Mouse (Mus musculus) liver, embryonic 11.5 days (tissue): ENCODE data around the gene Olfr1162. TPM values are rescaled to one million over a fixed set of nuclear protein-coding genes. Genes with fewer than 3 reads are reported as not detected.
"Not testable (repeated sequence)": the region's sequence is repeated elsewhere in the genome, so short reads cannot be mapped to it uniquely, and the experiment has no call there.

Experiments
- ATAC-seq: fragments of 200-750 bp; cut with Nextera tagmentation; replicated peaks from 2 replicates; pipeline ENCODE4 v1.8.0; 2017; ENCODE audit warnings: moderate number of reproducible peaks, mild to moderate bottlenecking, moderate TSS enrichment, moderate library complexity; ENCODE audit not compliant: low FRiP score
- DNase-seq: peaks from one replicate; pipeline ENCODE4 v3.0.0-alpha.2; 2017; ENCODE audit warnings: low spot score
- H3K27ac ChIP-seq: fragments of 300-500 bp; sonication (generic); 2 replicates; pipeline ENCODE4 v1.5.1; 2014; ENCODE audit warnings: mild to moderate bottlenecking, low read depth, low read length, control low read depth
- H3K27me3 ChIP-seq: fragments of 300-500 bp; sonication (generic); replicated peaks from 2 replicates; pipeline ENCODE4 v1.6.1; 2014; ENCODE audit warnings: low read length, mixed read lengths; ENCODE audit not compliant: control insufficient read depth, insufficient read depth
- H3K36me3 ChIP-seq: fragments of 300-500 bp; sonication (generic); 2 replicates; pipeline ENCODE4 v1.6.1; 2014; ENCODE audit warnings: mild to moderate bottlenecking, low read length, moderate library complexity, mixed read lengths; ENCODE audit not compliant: control insufficient read depth, insufficient read depth
- H3K4me1 ChIP-seq: fragments of 300-500 bp; sonication (generic); replicated peaks from 2 replicates; pipeline ENCODE4 v1.6.1; 2014; ENCODE audit warnings: low read length, mixed read lengths; ENCODE audit not compliant: control insufficient read depth, insufficient read depth
- H3K4me2 ChIP-seq: fragments of 300-500 bp; sonication (generic); 2 replicates; pipeline ENCODE4 v1.6.1; 2014; ENCODE audit warnings: mild to moderate bottlenecking, control low read depth, moderate library complexity
- H3K4me3 ChIP-seq: fragments of 300-500 bp; sonication (generic); 2 replicates; pipeline ENCODE4 v1.5.1; 2014; ENCODE audit warnings: low read depth, low read length, control low read depth
- H3K9ac ChIP-seq: fragments of 300-500 bp; sonication (generic); 2 replicates; pipeline ENCODE4 v1.6.1; 2014; ENCODE audit warnings: low read depth, low read length, control low read depth
- H3K9me3 ChIP-seq: fragments of 300-500 bp; sonication (generic); 2 replicates; pipeline ENCODE4 v1.6.1; 2016; ENCODE audit warnings: low read length, inconsistent platforms, mixed read lengths; ENCODE audit not compliant: control insufficient read depth
- WGBS: fragments of 180-500 bp; shearing (Covaris S2); extraction: QIAGEN DNeasy Blood & Tissue Kit; methylation state at CpG from one replicate; pipeline ENCODE4 v1.1.7; 2014; 5-methylcytosine and 5-hydroxymethylcytosine counted together
- polyA plus RNA-seq: library from polyadenylated mRNA; unstranded; fragments of >200 nt; fragmentation: Nextera tagmentation; extraction: Ambion mirVana; gene quantifications from 2 replicates; pipeline ENCODE4 v1.2.1, GENCODE M21; 2014

Olfr1162 gene
- not detected in 2 replicates for polyA plus RNA-seq

GRCm38 (mm10) chr2:88051029-88051428, at the start of gene Olfr1162:
TSS of gene Olfr1162 (minus strand) at chr2:88051129.
- H3K36me3 ChIP-seq: no peaks in the 10 kb centered on the region
- no peaks in the 10 kb centered on the region for H3K4me1 ChIP-seq
- no peak within 1 kb of the TSS for H3K27ac ChIP-seq
- H3K4me3 ChIP-seq: no peak within 1 kb of the TSS
- H3K4me2 ChIP-seq: no peak within 1 kb of the TSS
- H3K9ac ChIP-seq: no peak within 1 kb of the TSS
- ATAC-seq: no peak
- WGBS: 70% methylated on average over 1 of the region's 1 CpGs
- no peak for DNase-seq
- H3K27me3 ChIP-seq: no peaks in the 10 kb centered on the region
- H3K9me3 ChIP-seq: no peaks in the 10 kb centered on the region

DNA sequence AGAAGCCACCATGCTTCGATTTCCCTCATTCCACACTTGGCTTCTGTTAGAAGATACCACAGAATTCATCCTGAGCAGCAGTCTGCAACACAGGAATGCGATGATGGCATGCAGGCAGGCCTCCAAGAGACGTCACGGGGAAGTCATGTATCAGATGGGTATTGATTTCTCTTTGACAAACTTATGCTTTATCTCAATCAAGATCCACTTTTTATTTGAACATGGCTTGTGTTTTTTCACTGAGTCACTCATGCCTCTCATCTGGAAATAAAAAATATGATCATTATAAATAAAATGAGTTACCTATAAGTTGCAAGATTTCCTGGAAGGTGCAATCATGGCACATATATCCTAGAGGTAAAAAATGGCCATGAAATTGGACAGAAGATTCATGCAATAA, 42.9 kb upstream of the Olfr1162 start, which contains the start of gene Olfr1164:
Olfr1164 (minus strand) TSS at position 101 of the 400 bp plus-strand sequence.
- Histone ChIP-seq H3K9ac (no peak within 1 kb of the TSS), H3K9me3 (no peaks in the 10 kb centered on the region), H3K4me1 (no peaks in the 10 kb centered on the region), H3K36me3 (no peaks in the 10 kb centered on the region), H3K27ac (no peak within 1 kb of the TSS), H3K4me3 (no peak within 1 kb of the TSS), H3K27me3 (no peaks in the 10 kb centered on the region), H3K4me2 (no peak within 1 kb of the TSS)
- WGBS: 74% methylated on average over 4 of the region's 4 CpGs
- no peak for ATAC-seq
- DNase-seq: no peak

DNA sequence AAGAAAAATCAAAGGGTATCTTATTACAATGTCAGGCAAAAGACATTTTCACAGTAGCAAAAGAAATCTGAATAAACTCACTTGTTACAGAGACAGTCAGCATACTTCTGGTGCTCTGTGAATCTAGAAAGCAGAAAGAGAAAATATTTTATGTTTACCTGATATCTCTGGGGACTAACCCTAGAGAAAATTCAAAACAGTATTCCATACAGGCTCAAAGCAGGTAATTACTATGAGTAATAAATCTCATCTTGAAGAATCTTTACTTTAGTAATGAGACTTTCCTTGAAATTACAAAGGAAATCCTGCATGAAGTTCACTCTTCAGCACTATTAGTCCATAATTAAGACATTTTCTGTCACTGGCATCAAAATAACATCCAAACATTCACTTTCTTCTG, 20.8 kb upstream of the Olfr1162 start, which contains the start of gene Olfr1163:
Olfr1163 (minus strand) TSS at position 101 of the 400 bp plus-strand sequence.
- Histone ChIP-seq H3K36me3 (no peaks in the 10 kb centered on the region), H3K27ac (no peak within 1 kb of the TSS)

GRCm38 (mm10) chr2:88063587-88063986, 12.7 kb upstream of the Olfr1162 start:
- 77% methylated on average over 2 of the region's 2 CpGs for WGBS
- H3K9me3 ChIP-seq: no peaks in the 10 kb centered on the region
- no peak for ATAC-seq
- H3K4me2 ChIP-seq: no peak overlapping the region
- no peak overlapping the region for H3K9ac ChIP-seq
- H3K4me3 ChIP-seq: no peak overlapping the region
- H3K27me3 ChIP-seq: no peaks in the 10 kb centered on the region
- H3K4me1 ChIP-seq: no peaks in the 10 kb centered on the region
- no peaks in the 10 kb centered on the region for H3K36me3 ChIP-seq
- DNase-seq: no peak
- no peak overlapping the region for H3K27ac ChIP-seq

More for the DNA sequence above, 20.8 kb upstream of the Olfr1162 start, which contains the start of gene Olfr1163:
- H3K4me2 ChIP-seq: no peak within 1 kb of the TSS
- no peaks in the 10 kb centered on the region for H3K9me3 ChIP-seq
- H3K27me3 ChIP-seq: no peaks in the 10 kb centered on the region
- no peaks in the 10 kb centered on the region for H3K4me1 ChIP-seq
- no peak for DNase-seq
- no peak for ATAC-seq
- H3K9ac ChIP-seq: no peak within 1 kb of the TSS
- H3K4me3 ChIP-seq: no peak within 1 kb of the TSS

- H3K9ac ChIP-seq: no peak within 1 kb of the TSS
These were observed 13.3 kb downstream of the Olfr1162 start, which contains the start of gene Olfr73 for GRCm38 (mm10) chr2:88037599-88037998. TSS of gene Olfr73 (minus strand) at chr2:88037699.

DNA sequence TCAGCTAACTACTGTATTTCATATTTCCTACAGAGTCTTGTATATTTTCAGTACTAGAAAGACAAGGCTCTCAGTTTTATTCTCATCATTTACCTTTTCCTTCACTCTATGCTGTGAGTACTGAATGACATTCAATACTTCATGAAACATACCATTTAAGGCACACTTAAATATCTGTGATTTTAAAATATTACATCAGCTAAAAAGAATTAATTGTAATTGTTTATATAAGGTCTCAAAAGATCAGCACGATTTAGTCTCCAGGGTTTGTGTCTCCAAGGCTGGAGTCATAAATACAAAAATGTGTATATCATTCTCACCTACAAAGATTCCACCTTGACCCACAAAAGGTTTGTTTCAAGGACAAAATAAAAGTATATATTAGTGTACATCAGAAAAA, 28.5 kb downstream of the Olfr1162 start, which contains the start of gene Olfr1161:
Olfr1161 (plus strand) TSS at position 301 of the 400 bp plus-strand sequence.
- not testable (repeated sequence) for H3K9ac ChIP-seq, ATAC-seq, H3K4me1 ChIP-seq, H3K4me2 ChIP-seq, H3K9me3 ChIP-seq, H3K27ac ChIP-seq, DNase-seq, H3K27me3 ChIP-seq, H3K4me3 ChIP-seq, H3K36me3 ChIP-seq
- WGBS: 83% methylated on average over 1 of the region's 1 CpGs

More at GRCm38 (mm10) chr2:88037599-88037998, 13.3 kb downstream of the Olfr1162 start, which contains the start of gene Olfr73:
- H3K4me3 ChIP-seq: no peak within 1 kb of the TSS
- DNase-seq (no peak), ATAC-seq (no peak)
- no peaks in the 10 kb centered on the region for H3K27me3 ChIP-seq
- H3K4me1 ChIP-seq: no peaks in the 10 kb centered on the region
- no peak within 1 kb of the TSS for H3K27ac ChIP-seq
- H3K36me3 ChIP-seq: no peaks in the 10 kb centered on the region
- no peak within 1 kb of the TSS for H3K4me2 ChIP-seq
- no peaks in the 10 kb centered on the region for H3K9me3 ChIP-seq

- H3K27me3 ChIP-seq: no peaks in the 10 kb centered on the region
- H3K4me1 ChIP-seq: no peaks in the 10 kb centered on the region
- H3K27ac ChIP-seq: no peak within 1 kb of the TSS
- no peak within 1 kb of the TSS for H3K4me3 ChIP-seq
- DNase-seq (no peak), ATAC-seq (no peak; the same call in 1 of the 2 replicates)
- H3K9me3 ChIP-seq: no peaks in the 10 kb centered on the region
- H3K4me2 ChIP-seq: no peak within 1 kb of the TSS
- H3K9ac ChIP-seq: no peak within 1 kb of the TSS
- H3K36me3 ChIP-seq: no peaks in the 10 kb centered on the region
These were observed 43.2 kb downstream of the Olfr1162 start, which contains the start of gene Olfr1160 for GRCm38 (mm10) chr2:88007515-88008318. TSS of gene Olfr1160 (minus strand) at chr2:88008268.
